Comparison of ENCODE assay signal across 18 mouse cellular contexts in the genomic region with DNA sequence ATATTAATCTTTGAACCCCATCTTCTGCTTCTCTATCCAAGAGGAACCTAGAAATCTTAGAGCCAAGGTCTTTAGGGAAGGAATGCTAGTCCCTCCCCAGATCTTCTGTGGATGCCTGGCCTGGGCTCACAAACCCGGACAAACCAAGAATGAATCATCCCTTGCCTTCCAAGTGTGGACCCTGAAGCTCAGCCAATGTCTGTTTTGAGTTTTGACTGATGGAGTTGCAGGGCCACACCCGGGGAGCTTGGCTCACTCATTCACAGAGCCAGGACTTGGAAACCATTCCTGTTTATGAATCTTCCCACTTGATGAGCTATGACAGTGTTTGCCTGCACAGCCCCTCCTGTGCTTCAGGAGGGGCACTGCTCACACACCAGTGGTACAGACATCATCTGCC.
DNase-seq lines count a peak whose midpoint lies in the region; ATAC-seq and TF ChIP-seq lines count a peak whose summit lies in the region.
"Had no signal": no experiment of that assay in that cellular context is flagged by ENCODE, and none has a peak within 500 bp of the region (broad histone marks: within the 10 kb centered on the region; RNA-seq: fewer than 3 reads in every experiment).

No protein-coding gene starts in this region.

- TF ChIP-seq CTCF in lung, adult 2 months (IDR thresholded peaks at IDR 0.05; ENCODE audit: insufficient read depth, low read length), result no peak
- no peak for TF ChIP-seq CTCF in kidney, adult 2 months (conservative IDR thresholded peaks at IDR 0.05; ENCODE audit: insufficient read depth, insufficient read length, low read depth, low read length)

- TF ChIP-seq POLR2A in lung, adult 2 months (IDR thresholded peaks at IDR 0.05; ENCODE audit: borderline replicate concordance, extremely low read depth, low read depth, low read length), result no peak
- no peak for TF ChIP-seq POLR2A in kidney, adult 2 months (IDR thresholded peaks at IDR 0.05; ENCODE audit: low read depth, low read length)

- intact Hi-C loops in heart, postnatal 25 days (cut with DNase I), result no loop called here

- DNase-seq in embryonic facial prominence, embryonic 14.5 days (ENCODE audit: low spot score), result peak; percentile 85
- DNase-seq in embryonic facial prominence, embryonic 10.5 days (ENCODE audit: low spot score), result no peak
- DNase-seq in lung, adult 2 months, result no peak
- DNase-seq in NIH3T3 (ENCODE audit: low read depth), result peak; percentile 94
- DNase-seq in heart, postnatal 25 days (ENCODE audit: low spot score), result peak; percentile 16
- DNase-seq in kidney, adult 2 months, result no peak
- no peak for DNase-seq in kidney, postnatal 25 days
- DNase-seq: adrenal gland, adult 8-10 months; B cell, adult 2 months; kidney, adult 9 months; thymus, postnatal 25 days had no signal

- peaks cover 9% of the 10 kb centered on the region; the same call in 1 of the 2 replicates for H3K4me1 ChIP-seq in embryonic facial prominence, embryonic 14.5 days (ENCODE audit: control insufficient read depth, insufficient read depth, low read length)
- no peaks in the 10 kb centered on the region for H3K4me1 ChIP-seq in embryonic facial prominence, embryonic 10.5 days
- H3K4me1 ChIP-seq in lung, embryonic 16.5 days (replicated peaks; ENCODE audit: control insufficient read depth, insufficient read depth, low read length), result no peaks in the 10 kb centered on the region
- H3K4me1 ChIP-seq in lung, adult 2 months (ENCODE audit: control insufficient read depth, insufficient read depth, low read length), result no peaks in the 10 kb centered on the region
- H3K4me1 ChIP-seq in kidney, adult 2 months (ENCODE audit: control insufficient read depth, insufficient read depth, low read length), result no peaks in the 10 kb centered on the region
- H3K4me1 ChIP-seq: forebrain, embryonic 15.5 days; megakaryocyte, embryonic 14.5 days; neural tube, embryonic 15.5 days had no signal

- no peak overlapping the region for H3K4me2 ChIP-seq in embryonic facial prominence, embryonic 14.5 days (ENCODE audit: low read depth, low read length)
- no peak overlapping the region for H3K4me2 ChIP-seq in lung, embryonic 16.5 days (ENCODE audit: low read depth, low read length)
- H3K4me2 ChIP-seq: forebrain, embryonic 15.5 days; limb, embryonic 13.5 days; neural tube, embryonic 15.5 days had no signal

- H3K9me3 ChIP-seq in embryonic facial prominence, embryonic 14.5 days (ENCODE audit: control insufficient read depth, low read length), result no peaks in the 10 kb centered on the region
- H3K9me3 ChIP-seq in embryonic facial prominence, embryonic 10.5 days, result no peaks in the 10 kb centered on the region
- H3K9me3 ChIP-seq in lung, embryonic 16.5 days (ENCODE audit: control insufficient read depth, low read length), result no peaks in the 10 kb centered on the region
- H3K9me3 ChIP-seq: forebrain, embryonic 15.5 days; limb, embryonic 13.5 days; megakaryocyte, embryonic 14.5 days; neural tube, embryonic 15.5 days had no signal

- no peak overlapping the region for H3K4me3 ChIP-seq in embryonic facial prominence, embryonic 14.5 days (ENCODE audit: low read depth, low read length)
- no peak overlapping the region for H3K4me3 ChIP-seq in embryonic facial prominence, embryonic 10.5 days
- no peak overlapping the region for H3K4me3 ChIP-seq in lung, embryonic 16.5 days (ENCODE audit: low read length)
- no peak overlapping the region for H3K4me3 ChIP-seq in lung, adult 2 months (replicated peaks; ENCODE audit: extremely low read depth, low read depth, low read length)
- no peak overlapping the region for H3K4me3 ChIP-seq in kidney, adult 2 months (ENCODE audit: insufficient read depth, low read depth, low read length)
- H3K4me3 ChIP-seq: erythroblast, embryonic 14.5 days; forebrain, embryonic 15.5 days; layer of hippocampus, adult 2 months; limb, embryonic 13.5 days; megakaryocyte, embryonic 14.5 days; neural tube, embryonic 15.5 days had no signal

- peak overlapping the region; percentile 40 for H3K27ac ChIP-seq in embryonic facial prominence, embryonic 14.5 days (replicated peaks; ENCODE audit: low read depth, low read length)
- no peak overlapping the region for H3K27ac ChIP-seq in embryonic facial prominence, embryonic 10.5 days (replicated peaks)
- no peak overlapping the region for H3K27ac ChIP-seq in lung, embryonic 16.5 days (ENCODE audit: low read length)
- H3K27ac ChIP-seq in kidney, adult 2 months (ENCODE audit: insufficient read depth, low read depth, low read length), result no peak overlapping the region
- H3K27ac ChIP-seq: forebrain, embryonic 15.5 days; layer of hippocampus, adult 2 months; limb, embryonic 13.5 days; neural tube, embryonic 15.5 days had no signal

- WGBS in embryonic facial prominence, embryonic 14.5 days, result 54% methylated on average over 2 of the region's 2 CpGs
- WGBS in embryonic facial prominence, embryonic 10.5 days, result 73% methylated on average over 2 of the region's 2 CpGs
- WGBS in lung, embryonic 16.5 days, result 46% methylated on average over 2 of the region's 2 CpGs
- 28% methylated on average over 2 of the region's 2 CpGs for WGBS in lung, adult 2 months
- 71% methylated on average over 2 of the region's 2 CpGs for WGBS in kidney, adult 2 months

- H3K9ac ChIP-seq in embryonic facial prominence, embryonic 14.5 days (ENCODE audit: low read depth, low read length), result no peak overlapping the region
- H3K9ac ChIP-seq in lung, embryonic 16.5 days (ENCODE audit: low read length), result no peak overlapping the region
- H3K9ac ChIP-seq: forebrain, embryonic 15.5 days; limb, embryonic 13.5 days; neural tube, embryonic 15.5 days had no signal

- no peaks in the 10 kb centered on the region for H3K36me3 ChIP-seq in embryonic facial prominence, embryonic 14.5 days (ENCODE audit: control insufficient read depth, insufficient read depth, low read length)
- no peaks in the 10 kb centered on the region for H3K36me3 ChIP-seq in embryonic facial prominence, embryonic 10.5 days (replicated peaks)
- no peaks in the 10 kb centered on the region for H3K36me3 ChIP-seq in lung, embryonic 16.5 days (ENCODE audit: control insufficient read depth, insufficient read depth, low read length)
- no peaks in the 10 kb centered on the region for H3K36me3 ChIP-seq in kidney, adult 2 months (ENCODE audit: control insufficient read depth, insufficient read depth, low read length)
- H3K36me3 ChIP-seq: forebrain, embryonic 15.5 days; limb, embryonic 13.5 days; neural tube, embryonic 15.5 days had no signal

- ATAC-seq in embryonic facial prominence, embryonic 14.5 days (ENCODE audit: low read depth), result no peak
- ATAC-seq in lung, embryonic 16.5 days (ENCODE audit: low read depth), result 0 out of 2 replicates have a peak, but pooled peaks have one; percentile 47
- ATAC-seq: forebrain, embryonic 15.5 days had no signal

- H3K27me3 ChIP-seq in embryonic facial prominence, embryonic 14.5 days (replicated peaks; ENCODE audit: control insufficient read depth, insufficient read depth, low read length), result no peaks in the 10 kb centered on the region
- no peaks in the 10 kb centered on the region for H3K27me3 ChIP-seq in embryonic facial prominence, embryonic 10.5 days (replicated peaks; ENCODE audit: low read depth, poor library complexity, severe bottlenecking)
- no peaks in the 10 kb centered on the region for H3K27me3 ChIP-seq in lung, embryonic 16.5 days (ENCODE audit: control insufficient read depth, insufficient read depth, low read depth, low read length)
- H3K27me3 ChIP-seq in kidney, adult 2 months (replicated peaks; ENCODE audit: control insufficient read depth, insufficient read depth, low read length), result no peaks in the 10 kb centered on the region
- H3K27me3 ChIP-seq: forebrain, embryonic 15.5 days; limb, embryonic 13.5 days; megakaryocyte, embryonic 14.5 days; neural tube, embryonic 15.5 days had no signal

Comparison
In these comparisons a context has a peak if more than half of its experiments do, and no peak if none do; other contexts are left out.
1. DNase-seq: peak in embryonic facial prominence, embryonic 14.5 days (single experiment), NIH3T3 (single experiment) and heart, postnatal 25 days (single experiment); none in embryonic facial prominence, embryonic 10.5 days (single experiment), lung, adult 2 months (single experiment), kidney, adult 2 months (single experiment) and kidney, postnatal 25 days (0 of 2).